In the genomic region with DNA sequence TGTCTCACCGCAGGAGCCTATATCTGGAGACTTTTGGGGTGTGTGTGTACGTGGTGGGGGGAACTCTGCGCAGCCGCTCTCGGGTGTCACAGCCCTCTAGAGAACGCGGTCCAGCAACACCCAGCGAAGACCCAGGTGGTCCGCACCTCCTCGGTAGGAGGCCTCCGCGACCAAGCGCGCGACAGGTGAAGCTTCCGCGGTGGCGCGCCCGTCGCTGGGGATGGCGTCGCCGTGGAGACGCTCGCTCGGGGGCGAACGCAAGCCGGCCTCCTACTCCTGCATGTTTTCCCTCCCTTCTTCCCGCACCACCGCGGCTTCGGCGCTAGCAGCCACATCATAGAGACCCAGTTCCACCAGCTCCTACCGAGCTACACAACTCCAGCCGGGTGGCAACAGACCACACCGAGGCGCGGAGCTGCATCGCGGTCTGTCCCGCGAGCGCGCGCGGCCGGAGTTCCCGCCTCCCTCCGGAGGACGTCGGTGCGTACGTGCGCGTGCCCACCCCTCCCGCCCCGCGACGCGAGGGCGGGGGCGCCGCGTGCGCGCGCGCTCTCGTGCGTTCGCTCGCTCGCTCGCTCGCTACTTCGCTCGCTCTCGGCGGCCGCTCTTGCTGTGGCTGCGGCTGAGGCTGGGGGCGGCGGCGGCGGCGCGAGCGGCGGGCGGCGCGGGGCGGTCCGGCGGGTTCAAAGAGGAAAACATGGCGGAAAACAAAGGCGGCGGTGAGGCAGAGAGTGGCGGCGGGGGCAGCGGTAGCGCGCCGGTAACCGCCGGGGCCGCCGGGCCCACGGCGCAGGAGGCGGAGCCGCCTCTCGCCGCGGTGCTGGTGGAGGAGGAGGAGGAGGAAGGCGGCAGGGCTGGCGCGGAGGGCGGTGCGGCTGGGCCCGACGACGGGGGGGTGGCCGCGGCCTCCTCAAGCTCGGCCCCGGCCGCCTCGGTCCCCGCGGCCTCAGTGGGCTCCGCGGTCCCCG, we compare ENCODE assay signal across 8 mouse cellular contexts. TPM values are rescaled to one million over a fixed set of nuclear protein-coding genes. Genes with fewer than 3 reads are reported as not detected.
DNase-seq lines count a peak whose midpoint lies in the region; ATAC-seq and TF ChIP-seq lines count a peak whose summit lies in the region.

Gene Trim33, plus strand, starts transcription at position 112 of the 968 bp plus-strand sequence.

- peak; percentile 96 for DNase-seq in forebrain, embryonic 14.5 days (ENCODE audit: low spot score)
- DNase-seq in heart, postnatal 14 days = peak; percentile 93 to 94
- DNase-seq in layer of hippocampus, adult 11-12 months (ENCODE audit: low spot score) = peak; percentile 85
- peak; percentile 85 for DNase-seq in lung, adult 18-20 months
- peak; percentile 91 for DNase-seq in testis, postnatal 14 days (ENCODE audit: low spot score)

- H3K27me3 ChIP-seq in ES-Bruce4 (ENCODE audit: control insufficient read depth, insufficient read depth, low read length, poor library complexity, severe bottlenecking) = no peaks in the 10 kb centered on the region
- H3K27me3 ChIP-seq in forebrain, embryonic 14.5 days (replicated peaks; ENCODE audit: control insufficient read depth, insufficient read depth, low read length) = no peaks in the 10 kb centered on the region
- H3K27me3 ChIP-seq in neural tube, embryonic 15.5 days (replicated peaks) = no peaks in the 10 kb centered on the region

- ATAC-seq in cerebellum, adult (ENCODE audit: insufficient number of reproducible peaks, low FRiP score, low TSS enrichment) = peak; percentile 76
- ATAC-seq in forebrain, embryonic 14.5 days = peak; percentile 87
- ATAC-seq in neural tube, embryonic 15.5 days (ENCODE audit: low FRiP score) = peak; percentile 88

- no peaks in the 10 kb centered on the region for H3K4me1 ChIP-seq in ES-Bruce4 (ENCODE audit: control insufficient read depth, insufficient read depth, low read length)
- peaks cover 17% of the 10 kb centered on the region for H3K4me1 ChIP-seq in forebrain, embryonic 14.5 days (ENCODE audit: control insufficient read depth, insufficient read depth, low read length)
- peaks cover 29% of the 10 kb centered on the region for H3K4me1 ChIP-seq in neural tube, embryonic 15.5 days

- WGBS in forebrain, embryonic 14.5 days = under 1% methylated on average over 99 of the region's 136 CpGs
- under 1% methylated on average over 97 of the region's 136 CpGs for WGBS in neural tube, embryonic 15.5 days

- peak; percentile 84 for TF ChIP-seq POLR2A in ES-Bruce4 (IDR thresholded peaks at IDR 0.05; ENCODE audit: insufficient read depth, low read length)

- peak within 1 kb of the TSS; percentile 96 for H3K4me3 ChIP-seq in ES-Bruce4 (ENCODE audit: low read depth, low read length)
- peak within 1 kb of the TSS; percentile 100 for H3K4me3 ChIP-seq in forebrain, embryonic 14.5 days (ENCODE audit: low read depth, low read length)
- H3K4me3 ChIP-seq in neural tube, embryonic 15.5 days (replicated peaks) = peak within 1 kb of the TSS; percentile 97

- H3K9ac ChIP-seq in ES-Bruce4 (ENCODE audit: low read depth, poor library complexity, severe bottlenecking) = peak within 1 kb of the TSS; percentile 92
- H3K9ac ChIP-seq in forebrain, embryonic 14.5 days (ENCODE audit: low read length) = peak within 1 kb of the TSS; percentile 97
- peak within 1 kb of the TSS; percentile 99 for H3K9ac ChIP-seq in neural tube, embryonic 15.5 days (replicated peaks)

- TF ChIP-seq EP300 in ES-Bruce4 (IDR thresholded peaks at IDR 0.05; ENCODE audit: insufficient read depth, low read depth, low read length) = 0 out of 2 replicates have a peak, but pooled peaks have one; percentile 10

- no peaks in the 10 kb centered on the region for H3K36me3 ChIP-seq in ES-Bruce4 (ENCODE audit: control insufficient read depth, insufficient read depth, low read length, poor library complexity, severe bottlenecking)
- H3K36me3 ChIP-seq in forebrain, embryonic 14.5 days (ENCODE audit: control insufficient read depth, insufficient read depth, low read length) = 0 out of 2 replicates have a peak, but pooled peaks cover 9% of the 10 kb centered on the region
- no peaks in the 10 kb centered on the region for H3K36me3 ChIP-seq in neural tube, embryonic 15.5 days

- intact Hi-C loops in heart, postnatal 14 days (cut with DNase I) = loop anchor here (5.0 kb wide), 2 partner anchors 38 to 103 kb away; no protein-coding TSS in a partner anchor

- no peaks in the 10 kb centered on the region for H3K9me3 ChIP-seq in ES-Bruce4 (replicated peaks; ENCODE audit: control insufficient read depth, insufficient read depth, low read length, poor library complexity, severe bottlenecking)
- H3K9me3 ChIP-seq in forebrain, embryonic 14.5 days (replicated peaks; ENCODE audit: control insufficient read depth, low read length) = no peaks in the 10 kb centered on the region
- H3K9me3 ChIP-seq in neural tube, embryonic 15.5 days (replicated peaks) = no peaks in the 10 kb centered on the region

- TF ChIP-seq CTCF in ES-Bruce4 (IDR thresholded peaks at IDR 0.05; ENCODE audit: low read depth, low read length) = no peak

- H3K4me2 ChIP-seq in forebrain, embryonic 14.5 days (ENCODE audit: low read length) = peak within 1 kb of the TSS; percentile 67
- peak within 1 kb of the TSS; percentile 76 for H3K4me2 ChIP-seq in neural tube, embryonic 15.5 days

- peak within 1 kb of the TSS; percentile 85 for H3K27ac ChIP-seq in ES-Bruce4 (ENCODE audit: insufficient read depth, low read length)
- H3K27ac ChIP-seq in forebrain, embryonic 14.5 days (ENCODE audit: low read depth, low read length) = peak within 1 kb of the TSS; percentile 99
- peak within 1 kb of the TSS; percentile 99 for H3K27ac ChIP-seq in neural tube, embryonic 15.5 days (replicated peaks)

RNA-seq across cellular contexts. Expression of gene Trim33, which starts in this region (rescaled TPM):
- polyA plus RNA-seq in ES-Bruce4 (2011; ENCODE audit: insufficient read depth, insufficient read length, low read depth, missing spikeins) = 127 and 138 TPM in 2 replicates
- polyA plus RNA-seq in forebrain, embryonic 14.5 days (2014; fragmentation: Nextera tagmentation; extraction: Ambion mirVana) = 20.1 and 21.8 TPM in 2 replicates
- total RNA-seq in heart, postnatal 14 days (2021) = 10 to 100 TPM; 16.7 to 16.9 TPM
- polyA plus RNA-seq in neural tube, embryonic 15.5 days (2015; fragmentation: Nextera tagmentation; extraction: Ambion mirVana) = 20.6 and 26.9 TPM in 2 replicates

Comparison
In these comparisons a context has a peak if more than half of its experiments do, and no peak if none do; other contexts are left out.
1. Peak in every context shown above with its lines: DNase-seq, ATAC-seq, H3K4me3 ChIP-seq and H3K27ac ChIP-seq.